Mouse (Mus musculus): ENCODE data around the gene Idi2. TPM values are rescaled to one million over a fixed set of nuclear protein-coding genes. Genes with fewer than 3 reads are reported as not detected.
A peak's percentile ranks its signal among the peaks of the same experiment; 100 is the strongest.
"Not testable (repeated sequence)": the region's sequence is repeated elsewhere in the genome, so short reads cannot be mapped to it uniquely, and the experiment has no call there.

Gene Idi2
- polyA plus RNA-seq, 1 experiment from 2014 or later, result 0.29 TPM

DNA sequence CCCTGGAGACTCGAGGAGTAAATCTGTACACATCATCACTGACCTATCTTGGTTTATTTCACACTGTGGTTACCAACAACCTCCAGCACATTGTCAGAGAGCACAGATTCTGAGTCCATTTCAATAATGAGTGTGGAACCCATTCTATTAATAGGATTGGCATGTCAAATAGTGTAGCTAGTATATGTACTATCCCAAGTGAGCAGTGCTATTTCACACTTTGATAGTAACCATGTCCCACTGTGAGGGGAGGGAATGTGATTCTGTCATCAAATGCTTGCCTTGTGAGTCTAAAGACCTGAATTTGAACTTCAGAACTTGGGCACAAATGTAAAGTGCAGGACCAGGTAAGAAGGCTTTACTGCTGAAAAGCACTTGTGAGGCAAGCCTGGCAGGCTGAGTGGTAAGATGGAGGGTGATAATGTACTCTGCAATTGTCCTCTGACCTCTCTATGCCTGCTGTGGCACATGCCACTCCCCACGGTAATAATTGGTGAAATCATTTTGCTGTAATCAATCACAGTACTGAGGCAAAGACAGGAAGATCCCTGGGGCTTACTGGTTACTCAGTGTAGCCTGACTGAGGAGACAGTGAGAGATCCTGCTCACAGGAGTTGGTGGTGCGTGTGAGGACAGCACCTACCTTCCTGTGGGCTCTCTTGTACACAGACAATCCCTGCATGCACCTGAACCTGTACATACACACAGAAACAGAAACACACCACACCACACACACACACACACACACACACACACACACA lies 8.6 kb downstream of the Idi2 start:
- H3K27me3 ChIP-seq; H3K9ac ChIP-seq; H3K27ac ChIP-seq; H3K4me2 ChIP-seq; ATAC-seq (ENCODE audit: insufficient number of reproducible peaks, low FRiP score, low TSS enrichment, low read depth); H3K36me3 ChIP-seq; H3K9me3 ChIP-seq; H3K4me1 ChIP-seq; H3K4me3 ChIP-seq: not testable (repeated sequence)
- 57% methylated on average over 3 of the region's 3 CpGs for WGBS

DNA sequence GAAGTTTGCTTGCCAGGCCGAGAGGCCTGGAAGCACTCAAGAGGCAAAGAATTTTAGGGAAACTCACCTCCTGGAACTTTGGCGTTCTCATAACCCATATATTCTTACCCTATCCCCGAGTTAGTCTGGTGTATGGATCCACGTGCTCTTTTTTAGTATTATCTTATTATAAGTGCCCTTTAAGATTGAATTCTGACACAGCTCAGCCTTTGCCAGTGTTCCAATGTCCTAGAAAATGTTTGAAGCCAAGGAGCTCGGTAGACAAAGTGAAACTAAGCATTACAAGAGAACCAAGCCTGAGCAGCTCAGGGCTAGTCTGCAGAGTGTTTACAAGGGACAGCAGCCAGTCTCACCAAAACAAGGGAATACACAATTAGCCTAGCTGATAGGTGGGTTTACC lies 9.6 kb downstream of the Idi2 start:
- not testable (repeated sequence) for H3K4me1 ChIP-seq; H3K4me3 ChIP-seq; H3K27me3 ChIP-seq; ATAC-seq (ENCODE audit: insufficient number of reproducible peaks, low FRiP score, low TSS enrichment, low read depth); H3K27ac ChIP-seq; H3K9me3 ChIP-seq; H3K36me3 ChIP-seq; H3K4me2 ChIP-seq; H3K9ac ChIP-seq
- 30% methylated on average over 5 of the region's 5 CpGs for WGBS

DNA sequence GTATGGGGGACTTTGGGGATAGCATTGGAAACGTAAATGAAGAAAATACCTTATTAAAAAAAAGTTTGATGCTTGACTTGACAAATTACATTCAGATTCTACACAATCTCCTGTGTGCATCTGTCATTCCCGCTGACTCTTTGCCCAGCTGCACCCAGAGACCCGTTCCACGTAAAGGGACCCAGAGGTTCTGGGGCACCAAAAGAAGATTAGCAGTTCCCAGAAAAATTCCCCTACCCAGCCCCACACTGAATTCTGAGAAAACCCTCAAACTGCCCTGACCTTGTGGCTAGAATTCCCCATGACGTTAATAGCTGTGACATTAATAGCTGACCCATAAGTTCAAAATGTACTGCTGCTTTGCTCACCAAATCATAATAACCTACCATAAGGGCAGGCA lies 12.6 kb downstream of the Idi2 start:
- Histone ChIP-seq H3K9ac (no peak overlapping the region), H3K4me3 (no peak overlapping the region), H3K27ac (no peak overlapping the region), H3K27me3 (no peaks in the 10 kb centered on the region), H3K9me3 (no peaks in the 10 kb centered on the region), H3K4me2 (no peak overlapping the region), H3K36me3 (peaks cover 24% of the 10 kb centered on the region; the same call in 1 of the 2 replicates), H3K4me1 (no peaks in the 10 kb centered on the region)
- ATAC-seq (ENCODE audit: insufficient number of reproducible peaks, low FRiP score, low TSS enrichment, low read depth), result no peak
- WGBS, result 92% methylated on average over 5 of the region's 5 CpGs

- no peaks in the 10 kb centered on the region for H3K27me3 ChIP-seq
- peaks cover 39% of the 10 kb centered on the region for H3K36me3 ChIP-seq
- ATAC-seq (ENCODE audit: insufficient number of reproducible peaks, low FRiP score, low TSS enrichment, low read depth), result no peak
- H3K4me2 ChIP-seq, result no peak overlapping the region
- 86% methylated on average over 8 of the region's 8 CpGs for WGBS
- no peak overlapping the region for H3K4me3 ChIP-seq
- no peak overlapping the region for H3K9ac ChIP-seq
- H3K9me3 ChIP-seq, result no peaks in the 10 kb centered on the region
- no peak overlapping the region for H3K27ac ChIP-seq
- H3K4me1 ChIP-seq, result no peaks in the 10 kb centered on the region
These were observed 15.1 kb downstream of the Idi2 start for GRCm38 (mm10) chr13:8967742-8968141.

DNA sequence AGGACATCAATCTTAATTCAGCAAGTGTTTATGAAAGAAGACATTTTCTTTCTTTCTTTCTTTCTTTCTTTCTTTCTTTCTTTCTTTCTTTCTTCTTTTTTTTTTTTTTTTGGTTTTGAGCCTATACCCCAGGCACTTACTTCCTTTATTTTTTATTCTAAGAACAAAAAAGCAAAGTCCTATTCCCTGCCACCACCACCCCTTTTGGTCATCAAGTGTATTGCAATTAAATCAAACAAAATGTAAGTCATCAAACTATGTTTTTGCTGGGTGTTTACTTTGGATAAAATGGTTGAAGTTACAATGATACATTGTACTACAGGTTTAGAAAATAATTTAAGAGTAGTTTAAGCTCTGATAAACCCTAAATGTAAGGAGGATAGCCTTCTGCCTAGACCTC lies 19.7 kb downstream of the Idi2 start:
- no peaks in the 10 kb centered on the region for H3K9me3 ChIP-seq
- no peaks in the 10 kb centered on the region for H3K4me1 ChIP-seq
- H3K36me3 ChIP-seq, result peaks cover 80% of the 10 kb centered on the region
- no peak overlapping the region for H3K27ac ChIP-seq
- no peak for ATAC-seq (ENCODE audit: insufficient number of reproducible peaks, low FRiP score, low TSS enrichment, low read depth)
- H3K9ac ChIP-seq, result no peak overlapping the region
- no peak overlapping the region for H3K4me2 ChIP-seq
- H3K27me3 ChIP-seq, result no peaks in the 10 kb centered on the region
- no peak overlapping the region for H3K4me3 ChIP-seq

DNA sequence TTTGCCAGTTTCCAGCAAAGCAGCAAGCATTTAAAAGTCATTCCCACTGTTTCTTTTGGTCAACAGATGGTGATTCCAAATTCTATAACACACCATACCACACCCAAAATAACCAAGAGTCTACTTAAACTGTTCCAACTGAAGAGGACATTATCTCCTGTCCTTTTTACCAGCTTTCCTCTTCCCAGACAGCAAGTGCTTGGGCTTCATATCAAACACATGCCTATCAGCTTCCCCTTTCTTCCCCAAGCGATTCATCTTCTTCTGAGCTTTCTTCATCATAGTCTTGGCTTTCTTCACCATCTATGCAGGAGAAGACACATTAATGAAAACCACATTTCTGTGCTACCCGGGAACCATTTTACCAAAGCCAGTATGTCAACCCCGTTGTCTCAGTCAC lies 20.3 kb downstream of the Idi2 start:
- no peak overlapping the region for H3K4me3 ChIP-seq
- 91% methylated on average over 3 of the region's 3 CpGs for WGBS

GRCm38 (mm10) chr13:8992231-8992630 lies 39.6 kb downstream of the Idi2 start:
- H3K27ac ChIP-seq, result no peak overlapping the region
- no peaks in the 10 kb centered on the region for H3K27me3 ChIP-seq
- WGBS, result 93% methylated on average over 6 of the region's 6 CpGs

More for the DNA sequence above, 20.3 kb downstream of the Idi2 start:
- Histone ChIP-seq H3K36me3 (peaks cover 79% of the 10 kb centered on the region), H3K9ac (no peak overlapping the region), H3K4me1 (no peaks in the 10 kb centered on the region), H3K4me2 (no peak overlapping the region), H3K9me3 (no peaks in the 10 kb centered on the region), H3K27ac (no peak overlapping the region), H3K27me3 (no peaks in the 10 kb centered on the region)
- no peak for ATAC-seq (ENCODE audit: insufficient number of reproducible peaks, low FRiP score, low TSS enrichment, low read depth)

GRCm38 (mm10) chr13:8995159-8995989 lies 42.7 kb downstream of the Idi2 start:
- Histone ChIP-seq H3K9ac (peak overlapping the region; percentile 79), H3K36me3 (peaks cover 10% of the 10 kb centered on the region), H3K9me3 (no peaks in the 10 kb centered on the region), H3K4me3 (peak overlapping the region; percentile 95), H3K4me1 (peaks cover 12% of the 10 kb centered on the region), H3K27ac (peak overlapping the region; percentile 67; the same call in 1 of the 2 replicates), H3K4me2 (peak overlapping the region; percentile 69), H3K27me3 (no peaks in the 10 kb centered on the region)
- peak; percentile 49; the same call in 1 of the 2 replicates for ATAC-seq (ENCODE audit: insufficient number of reproducible peaks, low FRiP score, low TSS enrichment, low read depth)
- WGBS, result 3% methylated on average over 33 of the region's 33 CpGs

More at GRCm38 (mm10) chr13:8992231-8992630, 39.6 kb downstream of the Idi2 start:
- peaks cover 37% of the 10 kb centered on the region for H3K36me3 ChIP-seq
- H3K9me3 ChIP-seq, result no peaks in the 10 kb centered on the region
- no peak for ATAC-seq (ENCODE audit: insufficient number of reproducible peaks, low FRiP score, low TSS enrichment, low read depth)
- H3K9ac ChIP-seq, result no peak overlapping the region
- no peak overlapping the region for H3K4me2 ChIP-seq
- H3K4me3 ChIP-seq, result no peak overlapping the region
- H3K4me1 ChIP-seq, result peaks cover 12% of the 10 kb centered on the region

DNA sequence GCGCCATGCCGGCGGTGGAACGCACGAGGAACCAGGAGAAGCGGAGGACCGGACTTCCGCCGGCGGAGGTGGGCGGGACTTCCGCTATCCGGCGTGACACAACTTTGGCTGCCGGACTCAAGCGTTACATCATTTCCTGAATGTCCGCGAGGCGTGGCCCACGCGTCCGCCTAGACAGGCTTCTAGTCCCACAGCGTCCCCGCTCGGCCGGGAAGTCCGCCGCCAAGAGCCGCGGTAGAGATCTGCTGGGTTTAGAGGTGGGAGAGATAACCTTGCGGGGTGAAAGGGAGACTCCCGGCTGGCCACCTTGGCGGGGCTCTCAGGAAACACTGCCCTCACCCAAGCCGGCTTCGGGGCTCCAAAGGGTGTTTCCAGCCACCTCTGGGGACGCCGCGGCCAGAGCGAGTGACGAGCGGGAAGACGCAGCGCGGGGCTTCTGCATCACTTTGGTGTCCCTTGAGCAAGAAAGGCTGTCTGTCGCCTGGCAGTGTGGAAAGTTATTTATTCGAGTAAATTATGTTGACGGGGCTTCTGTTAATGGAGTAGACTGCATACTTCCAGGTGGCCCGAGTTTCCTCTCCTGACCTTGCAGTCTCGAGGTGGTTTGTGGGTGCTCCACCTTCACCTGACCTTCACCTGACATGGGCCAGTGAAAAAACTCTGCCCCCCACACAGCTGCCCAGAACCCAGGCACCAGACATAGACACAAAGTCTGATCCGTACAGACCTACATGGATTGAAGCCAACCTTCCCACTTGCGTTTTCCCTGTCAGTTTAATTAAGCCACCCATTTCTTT lies 43.5 kb downstream of the Idi2 start, which contains the start of gene Gtpbp4:
Gene Gtpbp4 (minus strand): TSS at position 94 of the 797 bp plus-strand sequence.
- no peaks in the 10 kb centered on the region for H3K27me3 ChIP-seq
- H3K27ac ChIP-seq, result peak within 1 kb of the TSS; percentile 71
- peaks cover 12% of the 10 kb centered on the region for H3K4me1 ChIP-seq
- H3K9ac ChIP-seq, result peak within 1 kb of the TSS; percentile 82
- ATAC-seq (ENCODE audit: insufficient number of reproducible peaks, low FRiP score, low TSS enrichment, low read depth), result peak; percentile 97
- WGBS, result under 1% methylated on average over 51 of the region's 51 CpGs
- peak within 1 kb of the TSS; percentile 69 for H3K4me2 ChIP-seq
- peaks cover 2% of the 10 kb centered on the region; the same call in 1 of the 2 replicates for H3K36me3 ChIP-seq
- no peaks in the 10 kb centered on the region for H3K9me3 ChIP-seq
- peak within 1 kb of the TSS; percentile 95 for H3K4me3 ChIP-seq

DNA sequence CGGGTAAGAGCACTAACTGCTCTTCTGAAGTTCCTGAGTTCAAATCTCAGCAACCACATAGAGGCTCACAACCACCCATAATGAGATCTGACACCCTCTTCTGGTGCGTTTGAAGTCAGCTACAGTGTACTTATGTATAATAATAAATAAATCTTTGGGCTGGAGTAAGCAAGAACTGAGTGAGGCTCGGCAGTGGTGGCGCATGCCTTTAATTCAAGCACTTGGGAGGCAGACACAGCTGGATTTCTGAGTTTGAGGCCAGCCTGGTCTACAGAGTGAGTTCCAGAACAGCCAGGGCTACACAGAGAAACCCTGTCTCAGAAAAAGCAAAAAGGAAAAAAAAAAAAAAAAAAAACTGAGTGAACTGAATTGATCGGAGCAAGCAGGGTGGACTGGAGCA lies 44.6 kb downstream of the Idi2 start:
- H3K9ac ChIP-seq; H3K27ac ChIP-seq; H3K27me3 ChIP-seq; ATAC-seq (ENCODE audit: insufficient number of reproducible peaks, low FRiP score, low TSS enrichment, low read depth); H3K9me3 ChIP-seq; H3K4me2 ChIP-seq; H3K36me3 ChIP-seq; H3K4me3 ChIP-seq: not testable (repeated sequence)
- H3K4me1 ChIP-seq, result peaks cover 12% of the 10 kb centered on the region
- 81% methylated on average over 5 of the region's 5 CpGs for WGBS

GRCm38 (mm10) chr13:8999464-8999863 lies 46.8 kb downstream of the Idi2 start:
- Histone ChIP-seq H3K27ac (no peak overlapping the region), H3K36me3 (no peaks in the 10 kb centered on the region), H3K4me3 (no peak overlapping the region), H3K9ac (no peak overlapping the region), H3K27me3 (no peaks in the 10 kb centered on the region), H3K4me2 (no peak overlapping the region), H3K9me3 (no peaks in the 10 kb centered on the region), H3K4me1 (peaks cover 11% of the 10 kb centered on the region)
- 82% methylated on average over 8 of the region's 8 CpGs for WGBS
- no peak for ATAC-seq (ENCODE audit: insufficient number of reproducible peaks, low FRiP score, low TSS enrichment, low read depth)

All from limb, embryonic 15.5 days (tissue).